Mouse (Mus musculus) R1 (cell line): ENCODE results near the gene Rerg.

ENCODE experiments used
- DNase-seq: peaks from one replicate; pipeline ENCODE4 v3.0.0-alpha.2; 2018; ENCODE audit warnings: low read depth, low spot score

The Rerg gene

DNA sequence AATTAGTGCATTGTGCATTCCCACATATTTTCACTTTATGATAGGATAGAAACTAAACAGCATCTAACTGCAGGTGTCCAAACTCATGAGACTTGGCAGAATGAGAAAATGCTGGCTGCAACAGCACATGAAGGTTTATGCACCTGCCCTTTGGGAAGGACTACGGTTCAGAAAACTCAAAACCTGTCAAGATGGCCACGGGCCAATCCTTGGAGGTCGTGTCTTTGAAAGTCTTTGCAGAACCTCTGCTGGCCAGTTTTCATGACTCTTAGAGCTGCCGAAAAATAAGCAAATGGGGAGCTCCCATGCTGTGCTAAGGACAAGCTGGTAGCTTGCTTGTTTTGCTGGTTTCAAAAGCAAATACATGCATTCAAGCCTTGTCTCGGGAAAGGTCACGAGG is 156.0 kb downstream of the Rerg start:
- no peak for DNase-seq

DNA sequence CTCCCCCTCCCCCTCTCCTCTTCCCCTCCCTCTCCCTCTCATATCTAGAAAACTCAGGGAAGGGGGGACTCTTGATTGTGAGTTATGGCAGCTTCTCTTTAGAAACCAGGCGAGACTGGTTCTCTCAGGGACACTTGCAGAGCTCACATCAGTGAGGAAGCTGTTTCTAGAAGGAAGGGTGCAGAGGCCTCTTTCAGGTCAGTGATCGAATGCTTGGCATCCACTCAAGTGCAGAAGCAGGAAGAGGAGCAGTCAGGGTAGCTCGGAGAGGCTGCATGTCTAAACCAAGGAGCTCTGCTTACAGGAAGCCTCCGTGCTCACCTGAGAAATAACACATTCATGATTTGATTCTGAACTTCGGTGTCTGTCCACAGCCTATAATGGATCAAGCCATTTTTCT is 159.1 kb downstream of the Rerg start:
- no peak for DNase-seq
